Comparison of ENCODE assay signal across 8 mouse cellular contexts in genomic region chr2:167656629-167657478, GRCm38 (mm10). TPM values are rescaled to one million over a fixed set of nuclear protein-coding genes. Genes with fewer than 3 reads are reported as not detected.
DNase-seq lines count a peak whose midpoint lies in the region; ATAC-seq lines count a peak whose summit lies in the region.
"Had no signal": no experiment of that assay in that cellular context is flagged by ENCODE, and none has a peak within 500 bp of the region (broad histone marks: within the 10 kb centered on the region; RNA-seq: fewer than 3 reads in every experiment).

No protein-coding gene starts in this region.

- H3K36me3 ChIP-seq in lung, embryonic 15.5 days: peaks cover 6% of the 10 kb centered on the region; the same call in 1 of the 2 replicates
- H3K36me3 ChIP-seq in stomach, embryonic 15.5 days: peaks cover 13% of the 10 kb centered on the region; the same call in 1 of the 2 replicates

- peaks cover 33% of the 10 kb centered on the region for H3K4me1 ChIP-seq in lung, embryonic 15.5 days
- peaks cover 35% of the 10 kb centered on the region for H3K4me1 ChIP-seq in stomach, embryonic 15.5 days

- WGBS in lung, embryonic 15.5 days: 79% methylated on average over 16 of the region's 16 CpGs
- WGBS in stomach, embryonic 15.5 days: 78% methylated on average over 16 of the region's 16 CpGs

- no peak overlapping the region for H3K4me3 ChIP-seq in lung, embryonic 15.5 days
- no peak overlapping the region for H3K4me3 ChIP-seq in stomach, embryonic 15.5 days (replicated peaks)
- H3K4me3 ChIP-seq: neural tube, embryonic 13.5 days had no signal

- no peaks in the 10 kb centered on the region for H3K9me3 ChIP-seq in lung, embryonic 15.5 days
- H3K9me3 ChIP-seq in stomach, embryonic 15.5 days: no peaks in the 10 kb centered on the region
- H3K9me3 ChIP-seq: neural tube, embryonic 13.5 days had no signal

- peak; percentile 75 to 80 for ATAC-seq in hematopoietic stem cell, adult 5-6 weeks (replicated peaks in 1 of 2; ENCODE audit: insufficient read depth in 1 of 2, low FRiP score in 2 of 2, low TSS enrichment in 1 of 2, low read depth in 1 of 2, poor library complexity in 2 of 2, severe bottlenecking in 2 of 2)
- ATAC-seq in lung, embryonic 15.5 days (ENCODE audit: borderline replicate concordance, extremely low read depth, low FRiP score, low TSS enrichment): no peak
- no peak for ATAC-seq in stomach, embryonic 15.5 days (ENCODE audit: insufficient read depth, low FRiP score, low read depth)

- 0 out of 2 replicates have a peak overlapping the region, but pooled peaks have one; percentile 22 for H3K27ac ChIP-seq in lung, embryonic 15.5 days
- H3K27ac ChIP-seq in stomach, embryonic 15.5 days: peak overlapping the region; percentile 54; the same call in 1 of the 2 replicates
- H3K27ac ChIP-seq: neural tube, embryonic 13.5 days had no signal

- H3K27me3 ChIP-seq in lung, embryonic 15.5 days: no peaks in the 10 kb centered on the region
- H3K27me3 ChIP-seq in stomach, embryonic 15.5 days (replicated peaks): no peaks in the 10 kb centered on the region
- H3K27me3 ChIP-seq: neural tube, embryonic 13.5 days had no signal

- H3K4me2 ChIP-seq in lung, embryonic 15.5 days: no peak overlapping the region
- H3K4me2 ChIP-seq in stomach, embryonic 15.5 days: peak overlapping the region; percentile 19
- H3K4me2 ChIP-seq: neural tube, embryonic 13.5 days had no signal

- DNase-seq in 416B (ENCODE audit: low read depth): peak; percentile 91
- peak; percentile 88 to 90 for DNase-seq in B cell, adult 2 months
- DNase-seq in cerebellum, postnatal 4 days (ENCODE audit: low spot score in 2 of 2): no peak
- DNase-seq in yolk sac, embryonic 10.5 days (ENCODE audit: low spot score): no peak

- H3K9ac ChIP-seq in lung, embryonic 15.5 days: no peak overlapping the region
- no peak overlapping the region for H3K9ac ChIP-seq in stomach, embryonic 15.5 days
- H3K9ac ChIP-seq: neural tube, embryonic 13.5 days had no signal

RNA-seq across cellular contexts. Expression of gene Gm20431, which starts 4.4 kb away (rescaled TPM):
- not detected in 2 replicates for total RNA-seq in hematopoietic stem cell, adult 5-6 weeks (2017)
- polyA plus RNA-seq in lung, embryonic 15.5 days (2015; fragmentation: Nextera tagmentation; extraction: Ambion mirVana): 3.2 and 3.5 TPM in 2 replicates
- 3.5 and 9.6 TPM in 2 replicates for polyA plus RNA-seq in stomach, embryonic 15.5 days (2015; fragmentation: Nextera tagmentation; extraction: Ambion mirVana)

RNA-seq across cellular contexts. Expression of gene Ube2v1, which starts 25.0 kb away (rescaled TPM):
- total RNA-seq in hematopoietic stem cell, adult 5-6 weeks (2017): 44.9 and 64.5 TPM in 2 replicates
- polyA plus RNA-seq in lung, embryonic 15.5 days (2015; fragmentation: Nextera tagmentation; extraction: Ambion mirVana): 280 and 282 TPM in 2 replicates
- 250 and 281 TPM in 2 replicates for polyA plus RNA-seq in stomach, embryonic 15.5 days (2015; fragmentation: Nextera tagmentation; extraction: Ambion mirVana)

RNA-seq across cellular contexts. Expression of gene Cebpb, which starts 31.9 kb away (rescaled TPM):
- total RNA-seq in hematopoietic stem cell, adult 5-6 weeks (2017): 15.5 and 20.1 TPM in 2 replicates
- polyA plus RNA-seq in lung, embryonic 15.5 days (2015; fragmentation: Nextera tagmentation; extraction: Ambion mirVana): 61.4 and 68.1 TPM in 2 replicates
- polyA plus RNA-seq in stomach, embryonic 15.5 days (2015; fragmentation: Nextera tagmentation; extraction: Ambion mirVana): 18.4 and 25.4 TPM in 2 replicates

RNA-seq across cellular contexts. Expression of gene Tmem189, which starts 32.8 kb away (rescaled TPM):
- 22.6 and 32.3 TPM in 2 replicates for total RNA-seq in hematopoietic stem cell, adult 5-6 weeks (2017)
- 41.7 and 43.8 TPM in 2 replicates for polyA plus RNA-seq in lung, embryonic 15.5 days (2015; fragmentation: Nextera tagmentation; extraction: Ambion mirVana)
- polyA plus RNA-seq in stomach, embryonic 15.5 days (2015; fragmentation: Nextera tagmentation; extraction: Ambion mirVana): 40.8 and 43.8 TPM in 2 replicates

Comparison
In these comparisons a context has a peak if more than half of its experiments do, and no peak if none do; other contexts are left out.
1. DNase-seq: peak in 416B (single experiment) and B cell, adult 2 months (2 of 2); none in cerebellum, postnatal 4 days (0 of 2) and yolk sac, embryonic 10.5 days (single experiment).
2. ATAC-seq: peak in hematopoietic stem cell, adult 5-6 weeks (2 of 2); none in lung, embryonic 15.5 days (single experiment) and stomach, embryonic 15.5 days (single experiment).